Mouse (Mus musculus) small intestine, adult 10 weeks (tissue): ENCODE measurements around the gene Ppcs. TPM values are rescaled to one million over a fixed set of nuclear protein-coding genes. Genes with fewer than 3 reads are reported as not detected.

ENCODE experiments used
- polyA plus RNA-seq: library from polyadenylated mRNA; stranded (reverse); fragments of 350-450 nt; fragmentation: Illumina TruSeq; extraction: RNeasy Lipid Tissue Mini Kit (QIAGEN cat#74804); gene quantifications from one replicate; pipeline ENCODE4 v1.2.3, GENCODE M21; 2014; ENCODE audit warnings: low replicate concordance

The Ppcs gene
- 38.4 TPM for polyA plus RNA-seq

GRCm38 (mm10) chr4:119422294-119422964 is at the start of gene Ppcs, which contains the start of gene Zmynd12:
Ppcs (minus strand) TSS chr4:119422420.
Zmynd12 (plus strand) TSS chr4:119422814.

GRCm38 (mm10) chr4:119415072-119415753 is 7.0 kb downstream of the Ppcs start, which contains the start of gene Ccdc30:
Ccdc30 (minus strand) TSS chr4:119415521.

Other genes starting within 250 kb of the Ppcs start
- not detected for gene Zfp691, start 248.2 kb downstream of the Ppcs start, polyA plus RNA-seq
- gene Ermap, start 232.4 kb downstream of the Ppcs start, polyA plus RNA-seq, result 0.74 TPM
- 4.6 TPM for gene Svbp, start 227.1 kb downstream of the Ppcs start, polyA plus RNA-seq
- gene Tmem269, start 204.2 kb downstream of the Ppcs start, polyA plus RNA-seq, result 0.52 TPM
- gene AU022252, start 189.7 kb downstream of the Ppcs start, polyA plus RNA-seq, result 2.0 TPM
- 1.2 TPM for gene P3h1, start 189.5 kb downstream of the Ppcs start, polyA plus RNA-seq
- gene Cldn19, start 167.0 kb downstream of the Ppcs start, polyA plus RNA-seq, result not detected
- gene Ybx1, start 127.8 kb downstream of the Ppcs start, polyA plus RNA-seq, result 684 TPM
- gene Ppih, start 101.9 kb downstream of the Ppcs start, polyA plus RNA-seq, result 28.3 TPM
- 0.45 TPM for gene Ccdc30, start 6.9 kb downstream of the Ppcs start, polyA plus RNA-seq
- gene Zmynd12, start 394 bp upstream of the Ppcs start, polyA plus RNA-seq, result not detected
- 0.30 TPM for gene Rimkla, start 70.2 kb upstream of the Ppcs start, polyA plus RNA-seq
- 59.5 TPM for gene Foxj3, start 114.6 kb upstream of the Ppcs start, polyA plus RNA-seq
- gene Frg2f1, start 117.1 kb upstream of the Ppcs start, polyA plus RNA-seq, result 3.8 TPM
- gene Guca2a, start 215.3 kb upstream of the Ppcs start, polyA plus RNA-seq, result not detected
- 131 TPM for gene Guca2b, start 236.5 kb upstream of the Ppcs start, polyA plus RNA-seq